Mouse (Mus musculus) lung, adult 2 months (tissue): ENCODE results near the gene Mlycd.

Experiments
- CTCF ChIP-seq: fragments of 200-500 bp; IDR thresholded peaks from 2 replicates; pipeline ENCODE4 v1.5.1; 2011; ENCODE audit warnings: mild to moderate bottlenecking, low read length, control low read depth; ENCODE audit not compliant: insufficient read depth
- POLR2A ChIP-seq: fragments of 200-500 bp; IDR thresholded peaks from 2 replicates; pipeline ENCODE4 v1.6.1; 2011; ENCODE audit warnings: low read depth, mild to moderate bottlenecking, control low read depth, low read length, borderline replicate concordance; ENCODE audit errors: extremely low read depth

DNA sequence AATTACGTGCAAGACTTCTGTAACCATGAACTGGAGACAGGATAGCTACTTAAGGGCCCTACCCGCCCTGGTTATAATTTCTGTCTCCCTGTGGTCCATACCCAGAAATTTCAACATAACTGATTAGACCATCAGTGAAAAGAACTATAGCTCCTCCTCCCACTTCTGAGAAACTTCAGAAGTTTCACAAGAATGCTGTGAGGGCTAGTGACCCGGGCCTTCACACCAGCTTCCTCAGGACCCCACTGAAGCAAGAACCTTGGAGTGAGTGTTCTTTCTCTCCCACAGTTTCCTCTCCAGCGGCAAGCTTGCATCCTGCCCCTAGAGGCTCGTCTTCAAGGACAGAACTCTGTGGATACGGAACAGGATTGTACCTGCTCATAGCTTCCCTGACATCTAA lies 8.8 kb upstream of the Mlycd start:
- no peak for TF ChIP-seq POLR2A
- no peak for TF ChIP-seq CTCF
